Mouse (Mus musculus): ENCODE results near the gene Limd2.
A peak's percentile ranks its signal among the peaks of the same experiment; 100 is the strongest.
"Not testable (repeated sequence)": the region's sequence is repeated elsewhere in the genome, so short reads cannot be mapped to it uniquely, and the experiment has no call there.

The Limd2 gene

GRCm38 (mm10) chr11:106160841-106161721, at the start of gene Limd2, which contains the start of gene Gm10840:
Gene Limd2 (minus strand): TSS chr11:106160860.
Gene Gm10840 (plus strand): TSS chr11:106160850.
- DNase-seq (ENCODE audit: low spot score in 2 of 2), result peak in 1 of 2 experiments; percentile 65

- no peak for DNase-seq (ENCODE audit: low spot score in 2 of 2)
Observed at GRCm38 (mm10) chr11:106202123-106202465, 41.4 kb upstream of the Limd2 start, which contains the start of gene Strada. Gene Strada (minus strand): TSS chr11:106202168.

GRCm38 (mm10) chr11:106201337-106202122, 40.9 kb upstream of the Limd2 start:
- DNase-seq (ENCODE audit: low spot score in 2 of 2), result no peak

- no peak for DNase-seq (ENCODE audit: low spot score in 2 of 2)
Observed at GRCm38 (mm10) chr11:106200756-106201155, 40.1 kb upstream of the Limd2 start.

- not testable (repeated sequence) for DNase-seq (ENCODE audit: low spot score in 2 of 2)
Observed at GRCm38 (mm10) chr11:106199997-106200396, 39.3 kb upstream of the Limd2 start.

GRCm38 (mm10) chr11:106198277-106198676, 37.6 kb upstream of the Limd2 start:
- DNase-seq (ENCODE audit: low spot score in 2 of 2), result no peak

GRCm38 (mm10) chr11:106195341-106195740, 34.7 kb upstream of the Limd2 start:
- DNase-seq (ENCODE audit: low spot score in 2 of 2), result no peak

- DNase-seq (ENCODE audit: low spot score in 2 of 2), result no peak
Observed at GRCm38 (mm10) chr11:106194891-106195290, 34.2 kb upstream of the Limd2 start.

- no peak for DNase-seq (ENCODE audit: low spot score in 2 of 2)
Observed at GRCm38 (mm10) chr11:106194155-106194541, 33.5 kb upstream of the Limd2 start.

- DNase-seq (ENCODE audit: low spot score in 2 of 2), result peak; percentile 87 to 95
Observed at GRCm38 (mm10) chr11:106193371-106194154, 32.9 kb upstream of the Limd2 start.

- no peak for DNase-seq (ENCODE audit: low spot score in 2 of 2)
Observed at GRCm38 (mm10) chr11:106192657-106193370, 32.2 kb upstream of the Limd2 start.

- DNase-seq (ENCODE audit: low spot score in 2 of 2), result no peak
Observed at GRCm38 (mm10) chr11:106192241-106192640, 31.6 kb upstream of the Limd2 start.

- DNase-seq (ENCODE audit: low spot score in 2 of 2), result no peak
Observed at GRCm38 (mm10) chr11:106191716-106192115, 31.1 kb upstream of the Limd2 start.

GRCm38 (mm10) chr11:106187326-106187725, 26.7 kb upstream of the Limd2 start:
- DNase-seq (ENCODE audit: low spot score in 2 of 2), result no peak

- no peak for DNase-seq (ENCODE audit: low spot score in 2 of 2)
Observed at GRCm38 (mm10) chr11:106180449-106180801, 19.8 kb upstream of the Limd2 start.

GRCm38 (mm10) chr11:106179711-106180448, 19.2 kb upstream of the Limd2 start:
- DNase-seq (ENCODE audit: low spot score in 2 of 2), result no peak

GRCm38 (mm10) chr11:106178036-106178782, 17.5 kb upstream of the Limd2 start:
- DNase-seq (ENCODE audit: low spot score in 2 of 2), result no peak

- DNase-seq (ENCODE audit: low spot score in 2 of 2), result no peak
Observed at GRCm38 (mm10) chr11:106176372-106176771, 15.7 kb upstream of the Limd2 start.

- no peak for DNase-seq (ENCODE audit: low spot score in 2 of 2)
Observed at GRCm38 (mm10) chr11:106175081-106175480, 14.4 kb upstream of the Limd2 start.

GRCm38 (mm10) chr11:106174372-106174771, 13.7 kb upstream of the Limd2 start:
- DNase-seq (ENCODE audit: low spot score in 2 of 2), result no peak

Data from cerebellum, postnatal 4 days (tissue).